ENCODE assay signal across 8 mouse cellular contexts in the genomic region with DNA sequence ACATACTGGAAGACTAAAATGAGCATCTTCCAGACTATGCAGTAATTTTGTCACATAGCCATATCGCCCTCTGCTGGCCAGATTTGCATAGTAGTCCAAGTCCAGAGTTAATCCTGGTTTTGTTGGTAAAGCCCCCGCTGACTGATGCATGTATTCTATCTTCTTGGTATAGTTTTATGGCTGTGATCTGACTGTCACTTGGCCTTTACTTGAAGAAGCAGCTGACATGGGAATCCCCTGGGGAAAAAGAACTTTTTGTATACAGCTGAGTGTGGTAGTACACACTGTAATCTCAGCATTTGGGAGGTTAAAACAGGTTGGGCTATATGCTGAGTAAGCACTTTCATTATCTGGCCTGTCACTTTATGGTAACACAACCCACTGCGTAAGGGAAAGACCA. TPM values are rescaled to one million over a fixed set of nuclear protein-coding genes. Genes with fewer than 3 reads are reported as not detected.
A peak's percentile ranks its signal among the peaks of the same experiment; 100 is the strongest.
DNase-seq lines count a peak whose midpoint lies in the region; ATAC-seq and TF ChIP-seq lines count a peak whose summit lies in the region.

No protein-coding gene starts in this region.

- whole genome bisulfite sequencing in forebrain, postnatal 0 days = 20% methylated on average over 3 of the region's 3 CpGs
- 33% methylated on average over 3 of the region's 3 CpGs for WGBS in hindbrain, embryonic 14.5 days
- 14% methylated on average over 3 of the region's 3 CpGs for WGBS in macrophage (ENCODE audit: missing documents)

- no peaks in the 10 kb centered on the region for H3K9me3 ChIP-seq in forebrain, postnatal 0 days (ENCODE audit: low read length)
- H3K9me3 ChIP-seq in hindbrain, embryonic 14.5 days (ENCODE audit: control insufficient read depth, low read length) = no peaks in the 10 kb centered on the region

- no peak overlapping the region for H3K9ac ChIP-seq in forebrain, postnatal 0 days
- no peak overlapping the region for H3K9ac ChIP-seq in hindbrain, embryonic 14.5 days

- TF ChIP-seq CTCF in forebrain, postnatal 0 days (IDR thresholded peaks at IDR 0.05; ENCODE audit: low read depth) = peak; percentile 77

- no peak overlapping the region for H3K4me3 ChIP-seq in forebrain, postnatal 0 days (ENCODE audit: low read depth, low read length)
- no peak overlapping the region for H3K4me3 ChIP-seq in hindbrain, embryonic 14.5 days (replicated peaks; ENCODE audit: low read length)
- H3K4me3 ChIP-seq in macrophage (ENCODE audit: inconsistent target) = no peak overlapping the region

- H3K79me2 ChIP-seq in macrophage (ENCODE audit: inconsistent target) = peaks cover 21% of the 10 kb centered on the region; the same call in 1 of the 2 replicates

- peak; percentile 77 for DNase-seq in MN1 (ENCODE audit: low spot score)
- peak; percentile 73 for DNase-seq in c-Kit-positive CD71-positive TER-119-positive erythroid progenitor cells, embryonic 14.5 days (ENCODE audit: low spot score)
- peak; percentile 85 for DNase-seq in forebrain, postnatal 0 days
- DNase-seq in hindbrain, embryonic 14.5 days (ENCODE audit: low spot score) = peak; percentile 90
- peak; percentile 72 to 98 for DNase-seq in layer of hippocampus, postnatal 25 days (ENCODE audit: extremely low spot score in 1 of 2, low spot score in 1 of 2)
- peak; percentile 88 for DNase-seq in right cerebral cortex, postnatal 14 days

- no peak overlapping the region for H3K27ac ChIP-seq in forebrain, postnatal 0 days (ENCODE audit: low read depth, low read length)
- no peak overlapping the region for H3K27ac ChIP-seq in hindbrain, embryonic 14.5 days
- peak overlapping the region; percentile 44 for H3K27ac ChIP-seq in macrophage

- no peaks in the 10 kb centered on the region for H3K27me3 ChIP-seq in forebrain, postnatal 0 days (ENCODE audit: insufficient read depth, low read length)
- no peaks in the 10 kb centered on the region for H3K27me3 ChIP-seq in hindbrain, embryonic 14.5 days (ENCODE audit: control insufficient read depth, insufficient read depth, low read length)

- no peaks in the 10 kb centered on the region for H3K4me1 ChIP-seq in forebrain, postnatal 0 days (ENCODE audit: insufficient read depth)
- no peaks in the 10 kb centered on the region for H3K4me1 ChIP-seq in hindbrain, embryonic 14.5 days (replicated peaks; ENCODE audit: control insufficient read depth, insufficient read depth, low read length)

- H3K4me2 ChIP-seq in forebrain, postnatal 0 days (ENCODE audit: low read depth) = no peak overlapping the region
- no peak overlapping the region for H3K4me2 ChIP-seq in hindbrain, embryonic 14.5 days (replicated peaks)

- H3K36me3 ChIP-seq in forebrain, postnatal 0 days (ENCODE audit: insufficient read depth) = no peaks in the 10 kb centered on the region
- H3K36me3 ChIP-seq in hindbrain, embryonic 14.5 days (replicated peaks; ENCODE audit: control insufficient read depth, insufficient read depth) = no peaks in the 10 kb centered on the region
- H3K36me3 ChIP-seq in macrophage (ENCODE audit: inconsistent target) = no peaks in the 10 kb centered on the region

- peak; percentile 67 for ATAC-seq in forebrain, postnatal 0 days
- ATAC-seq in hindbrain, embryonic 14.5 days (ENCODE audit: low FRiP score) = peak; percentile 41; the same call in 1 of the 2 replicates
- no peak for ATAC-seq in monocyte, adult 5-6 weeks (replicated peaks; ENCODE audit: insufficient number of reproducible peaks, low FRiP score, low TSS enrichment, poor library complexity, severe bottlenecking)

RNA-seq across cellular contexts. Expression of a gene that starts 5.6 kb away (rescaled TPM):
- 154 and 160 TPM in 2 replicates for total RNA-seq in forebrain, postnatal 0 days (2014; rRNA removed)
- polyA plus RNA-seq in forebrain, postnatal 0 days (2015; fragmentation: Nextera tagmentation; extraction: Ambion mirVana) = 71.5 and 84.5 TPM in 2 replicates
- 73.8 and 77.9 TPM in 2 replicates for polyA plus RNA-seq in hindbrain, embryonic 14.5 days (2014; fragmentation: Nextera tagmentation; extraction: Ambion mirVana)
- 100 to 1,000 TPM; 174 to 177 TPM for total RNA-seq in layer of hippocampus, postnatal 25 days (2021)
- total RNA-seq in macrophage (2018; cell fraction: chromatin; rRNA removed) = 100 to 1,000 TPM in 6 of 26 experiments, 10 to 100 TPM in 17, 1 to 10 TPM in 3; 7.0 to 251 (median 56.0) TPM
- 10 to 100 TPM in 14 of 26 experiments, 1 to 10 TPM in 12; 8.8 to 42.4 (median 15.7) TPM for total RNA-seq in macrophage (2018; cell fraction: cytosol; rRNA removed)
- 100 to 1,000 TPM in 1 of 26 experiments, 10 to 100 TPM in 22, 1 to 10 TPM in 3; 6.1 to 117 (median 44.0) TPM for total RNA-seq in macrophage (2018; cell fraction: nucleus; rRNA removed)
- polyA plus RNA-seq in macrophage (2018) = 3.7 to 7.5 TPM (median 5.0 TPM) in 3 replicates
- total RNA-seq in monocyte, adult 5-6 weeks (2017) = 2.4 to 7.8 TPM (median 4.4 TPM) in 3 replicates

RNA-seq across cellular contexts. Expression of a gene that starts 49.5 kb away (rescaled TPM):
- 204 and 237 TPM in 2 replicates for total RNA-seq in forebrain, postnatal 0 days (2014; rRNA removed)
- 130 and 151 TPM in 2 replicates for polyA plus RNA-seq in forebrain, postnatal 0 days (2015; fragmentation: Nextera tagmentation; extraction: Ambion mirVana)
- 181 and 199 TPM in 2 replicates for polyA plus RNA-seq in hindbrain, embryonic 14.5 days (2014; fragmentation: Nextera tagmentation; extraction: Ambion mirVana)
- 100 to 1,000 TPM; 164 to 173 TPM for total RNA-seq in layer of hippocampus, postnatal 25 days (2021)
- 100 to 1,000 TPM in 5 of 26 experiments, 10 to 100 TPM in 21; 17.3 to 133 (median 55.5) TPM for total RNA-seq in macrophage (2018; cell fraction: chromatin; rRNA removed)
- 100 to 1,000 TPM; 110 to 277 (median 170) TPM for total RNA-seq in macrophage (2018; cell fraction: cytosol; rRNA removed)
- 100 to 1,000 TPM in 16 of 26 experiments, 10 to 100 TPM in 10; 56.5 to 254 (median 127) TPM for total RNA-seq in macrophage (2018; cell fraction: nucleus; rRNA removed)
- polyA plus RNA-seq in macrophage (2018) = 95.3 to 163 TPM (median 111 TPM) in 3 replicates
- 146 to 170 TPM (median 169 TPM) in 3 replicates for total RNA-seq in monocyte, adult 5-6 weeks (2017)

Comparison
In these comparisons a context has a peak if more than half of its experiments do, and no peak if none do; other contexts are left out.
1. RNA of a gene that starts 5.6 kb away (total RNA-seq): 174 to 177 TPM in layer of hippocampus, postnatal 25 days and 154 to 160 TPM in forebrain, postnatal 0 days; 2.4 to 7.8 TPM in monocyte, adult 5-6 weeks; every median in the first group is over 10 times any median in the second.
2. Peak in every context shown above with its lines, with median percentiles within 50 percentile points of each other: DNase-seq.